Mouse (Mus musculus): Measurements from ENCODE around the gene Gys1.
A peak's percentile ranks its signal among the peaks of the same experiment; 100 is the strongest.
"Not testable (repeated sequence)": the region's sequence is repeated elsewhere in the genome, so short reads cannot be mapped to it uniquely, and the experiment has no call there.

The Gys1 gene

GRCm38 (mm10) chr7:45481374-45481927, 46.8 kb downstream of the Gys1 start, which contains the start of gene Tulp2:
TSS of gene Tulp2 (plus strand) at chr7:45481877.
- peak; percentile 73 for DNase-seq (ENCODE audit: low spot score)

GRCm38 (mm10) chr7:45482166-45482565, 47.5 kb downstream of the Gys1 start:
- no peak for DNase-seq (ENCODE audit: low spot score)

- not testable (repeated sequence) for DNase-seq (ENCODE audit: low spot score)
Observed at GRCm38 (mm10) chr7:45484985-45485384, 50.3 kb downstream of the Gys1 start.

- DNase-seq (ENCODE audit: low spot score) = no peak
Observed at GRCm38 (mm10) chr7:45486158-45486557, 51.5 kb downstream of the Gys1 start.

- no peak for DNase-seq (ENCODE audit: low spot score)
Observed at GRCm38 (mm10) chr7:45486761-45487415, 52.2 kb downstream of the Gys1 start, which contains the start of gene Gm45808. TSS of gene Gm45808 (minus strand) at chr7:45486811.

GRCm38 (mm10) chr7:45487861-45488292, 53.2 kb downstream of the Gys1 start:
- DNase-seq (ENCODE audit: low spot score) = peak; percentile 52

- DNase-seq (ENCODE audit: low spot score) = peak; percentile 69
Observed at GRCm38 (mm10) chr7:45488293-45489204, 53.9 kb downstream of the Gys1 start, which contains the start of gene Dhdh. TSS of gene Dhdh (minus strand) at chr7:45488805.

GRCm38 (mm10) chr7:45489578-45489977, 54.9 kb downstream of the Gys1 start:
- DNase-seq (ENCODE audit: low spot score) = no peak

GRCm38 (mm10) chr7:45490822-45491221, 56.2 kb downstream of the Gys1 start:
- no peak for DNase-seq (ENCODE audit: low spot score)

GRCm38 (mm10) chr7:45491264-45491663, 56.6 kb downstream of the Gys1 start:
- DNase-seq (ENCODE audit: low spot score) = no peak

- no peak for DNase-seq (ENCODE audit: low spot score)
Observed at GRCm38 (mm10) chr7:45492225-45492844, 57.7 kb downstream of the Gys1 start.

- no peak for DNase-seq (ENCODE audit: low spot score)
Observed at GRCm38 (mm10) chr7:45492951-45493350, 58.3 kb downstream of the Gys1 start.

GRCm38 (mm10) chr7:45494548-45494947, 59.9 kb downstream of the Gys1 start:
- DNase-seq (ENCODE audit: low spot score) = no peak

GRCm38 (mm10) chr7:45498427-45498826, 63.8 kb downstream of the Gys1 start:
- DNase-seq (ENCODE audit: low spot score) = no peak

All from retina, embryonic 14.5 days (tissue).